ENCODE assay signal across 12 mouse cellular contexts in the genomic region with DNA sequence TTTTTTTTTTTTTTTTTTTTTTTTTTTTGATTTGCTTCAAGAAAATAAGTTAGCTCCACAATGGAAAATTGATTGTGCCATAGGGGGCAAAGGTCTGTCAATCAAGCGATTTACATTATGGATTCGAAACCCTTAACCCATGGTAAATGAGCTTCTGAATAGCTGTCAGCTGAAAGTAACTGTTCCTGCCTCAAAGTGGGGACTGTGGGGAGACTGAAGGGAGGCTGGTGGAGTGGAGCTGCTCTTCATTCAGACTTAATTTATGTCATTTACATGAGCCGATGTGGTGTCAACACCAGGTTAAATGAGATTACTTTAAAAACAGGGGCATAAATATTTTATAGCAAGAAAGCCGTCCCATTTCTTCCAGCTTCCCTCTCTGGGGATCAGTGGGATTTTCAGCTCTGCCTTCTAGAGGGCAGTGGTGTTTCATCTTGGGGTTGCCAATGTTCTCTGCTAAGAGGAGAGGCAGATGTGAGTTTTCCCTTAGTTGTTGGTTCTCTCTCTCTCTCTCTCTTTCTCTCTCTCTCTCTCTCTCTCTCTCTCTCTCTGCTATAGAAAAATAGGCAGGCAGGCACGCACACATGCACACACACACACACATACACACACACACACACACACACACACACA. TPM values are rescaled to one million over a fixed set of nuclear protein-coding genes. Genes with fewer than 3 reads are reported as not detected.
A peak's percentile ranks its signal among the peaks of the same experiment; 100 is the strongest.
DNase-seq lines count a peak whose midpoint lies in the region; ATAC-seq and TF ChIP-seq lines count a peak whose summit lies in the region.
"Had no signal": no experiment of that assay in that cellular context is flagged by ENCODE, and none has a peak within 500 bp of the region (broad histone marks: within the 10 kb centered on the region; RNA-seq: fewer than 3 reads in every experiment).

No protein-coding gene starts in this region.

- H3K4me1 ChIP-seq in limb, embryonic 14.5 days (ENCODE audit: control insufficient read depth, insufficient read depth, low read length): 0 out of 2 replicates have a peak, but pooled peaks cover 4% of the 10 kb centered on the region
- H3K4me1 ChIP-seq in limb, embryonic 10.5 days: no peaks in the 10 kb centered on the region
- no peaks in the 10 kb centered on the region for H3K4me1 ChIP-seq in forebrain, embryonic 14.5 days (ENCODE audit: control insufficient read depth, insufficient read depth, low read length)
- H3K4me1 ChIP-seq in neural tube, embryonic 15.5 days: no peaks in the 10 kb centered on the region
- H3K4me1 ChIP-seq: liver, embryonic 15.5 days had no signal

- 47% methylated on average over 5 of the region's 5 CpGs for WGBS in limb, embryonic 14.5 days
- 67% methylated on average over 5 of the region's 5 CpGs for WGBS in limb, embryonic 10.5 days
- 63% methylated on average over 5 of the region's 5 CpGs for WGBS in forebrain, embryonic 14.5 days
- WGBS in neural tube, embryonic 15.5 days: 40% methylated on average over 5 of the region's 5 CpGs

- no peaks in the 10 kb centered on the region for H3K27me3 ChIP-seq in limb, embryonic 14.5 days (ENCODE audit: control insufficient read depth, insufficient read depth, low read length)
- H3K27me3 ChIP-seq in limb, embryonic 10.5 days (ENCODE audit: low read depth, poor library complexity, severe bottlenecking): no peaks in the 10 kb centered on the region
- no peaks in the 10 kb centered on the region for H3K27me3 ChIP-seq in forebrain, embryonic 14.5 days (replicated peaks; ENCODE audit: control insufficient read depth, insufficient read depth, low read length)
- no peaks in the 10 kb centered on the region for H3K27me3 ChIP-seq in neural tube, embryonic 15.5 days (replicated peaks)
- H3K27me3 ChIP-seq: liver, embryonic 15.5 days had no signal

- no peak overlapping the region for H3K4me3 ChIP-seq in limb, embryonic 14.5 days (replicated peaks; ENCODE audit: low read length)
- H3K4me3 ChIP-seq in limb, embryonic 10.5 days: no peak overlapping the region
- no peak overlapping the region for H3K4me3 ChIP-seq in forebrain, embryonic 14.5 days (ENCODE audit: low read depth, low read length)
- H3K4me3 ChIP-seq in neural tube, embryonic 15.5 days (replicated peaks): no peak overlapping the region
- H3K4me3 ChIP-seq: liver, embryonic 15.5 days had no signal

- H3K9me3 ChIP-seq in limb, embryonic 14.5 days (ENCODE audit: control insufficient read depth, low read length): no peaks in the 10 kb centered on the region
- no peaks in the 10 kb centered on the region for H3K9me3 ChIP-seq in limb, embryonic 10.5 days (replicated peaks)
- no peaks in the 10 kb centered on the region for H3K9me3 ChIP-seq in forebrain, embryonic 14.5 days (replicated peaks; ENCODE audit: control insufficient read depth, low read length)
- H3K9me3 ChIP-seq in neural tube, embryonic 15.5 days (replicated peaks): no peaks in the 10 kb centered on the region
- H3K9me3 ChIP-seq: liver, embryonic 15.5 days had no signal

- TF ChIP-seq POLR2A in limb, embryonic 14.5 days (IDR thresholded peaks at IDR 0.05; ENCODE audit: borderline replicate concordance, extremely low read depth, insufficient read depth, insufficient read length): no peak

- DNase-seq in frontal cortex, postnatal 25 days (ENCODE audit: low spot score in 2 of 2): no peak
- DNase-seq in limb, embryonic 14.5 days (ENCODE audit: low spot score): peak; percentile 17
- DNase-seq in limb, embryonic 10.5 days (ENCODE audit: low spot score): no peak
- peak; percentile 64 for DNase-seq in forebrain, embryonic 14.5 days (ENCODE audit: low spot score)
- DNase-seq in MN1 (ENCODE audit: low spot score): no peak
- DNase-seq: cerebellum, adult 9-10 months; right cerebral cortex, postnatal 25 days had no signal

- no peak overlapping the region for H3K27ac ChIP-seq in limb, embryonic 14.5 days (replicated peaks; ENCODE audit: low read depth, low read length)
- no peak overlapping the region for H3K27ac ChIP-seq in limb, embryonic 10.5 days
- H3K27ac ChIP-seq in forebrain, embryonic 14.5 days (ENCODE audit: low read depth, low read length): no peak overlapping the region
- no peak overlapping the region for H3K27ac ChIP-seq in neural tube, embryonic 15.5 days (replicated peaks)
- H3K27ac ChIP-seq: liver, embryonic 15.5 days had no signal

- no peaks in the 10 kb centered on the region for H3K36me3 ChIP-seq in limb, embryonic 14.5 days (ENCODE audit: control insufficient read depth, insufficient read depth, low read length)
- no peaks in the 10 kb centered on the region for H3K36me3 ChIP-seq in limb, embryonic 10.5 days
- peaks cover 14% of the 10 kb centered on the region; the same call in 1 of the 2 replicates for H3K36me3 ChIP-seq in forebrain, embryonic 14.5 days (ENCODE audit: control insufficient read depth, insufficient read depth, low read length)
- peaks cover 17% of the 10 kb centered on the region for H3K36me3 ChIP-seq in neural tube, embryonic 15.5 days
- H3K36me3 ChIP-seq: liver, embryonic 15.5 days had no signal

- ATAC-seq in frontal cortex, adult (ENCODE audit: low TSS enrichment): peak; percentile 92
- ATAC-seq in limb, embryonic 14.5 days (ENCODE audit: low FRiP score, low read depth): no peak
- peak; percentile 65 for ATAC-seq in forebrain, embryonic 14.5 days
- ATAC-seq in neural tube, embryonic 15.5 days (ENCODE audit: low FRiP score): 0 out of 2 replicates have a peak, but pooled peaks have one; percentile 56
- ATAC-seq: activated CD4-positive, CD25-positive, alpha-beta regulatory T cell, adult 4 months had no signal

- H3K9ac ChIP-seq in limb, embryonic 14.5 days (ENCODE audit: low read depth, low read length, severe bottlenecking): no peak overlapping the region
- no peak overlapping the region for H3K9ac ChIP-seq in forebrain, embryonic 14.5 days (ENCODE audit: low read length)
- no peak overlapping the region for H3K9ac ChIP-seq in neural tube, embryonic 15.5 days (replicated peaks)
- H3K9ac ChIP-seq: liver, embryonic 15.5 days had no signal

- H3K4me2 ChIP-seq in limb, embryonic 14.5 days (replicated peaks; ENCODE audit: low read depth, low read length, severe bottlenecking): no peak overlapping the region
- no peak overlapping the region for H3K4me2 ChIP-seq in forebrain, embryonic 14.5 days (ENCODE audit: low read length)
- no peak overlapping the region for H3K4me2 ChIP-seq in neural tube, embryonic 15.5 days
- H3K4me2 ChIP-seq: liver, embryonic 15.5 days had no signal

RNA-seq across cellular contexts. Expression of a gene that starts 45.1 kb away (rescaled TPM):
- polyA plus RNA-seq in limb, embryonic 14.5 days (2012; rRNA removed): not detected in 2 replicates
- polyA plus RNA-seq in limb, embryonic 14.5 days (2014; fragmentation: Nextera tagmentation; extraction: Ambion mirVana): not detected in 2 replicates
- not detected in 2 replicates for polyA plus RNA-seq in limb, embryonic 10.5 days (2016; fragmentation: Nextera tagmentation; extraction: Ambion mirVana)
- not detected in 2 replicates for polyA plus RNA-seq in forebrain, embryonic 14.5 days (2014; fragmentation: Nextera tagmentation; extraction: Ambion mirVana)
- polyA plus RNA-seq in neural tube, embryonic 15.5 days (2015; fragmentation: Nextera tagmentation; extraction: Ambion mirVana): not detected in 2 replicates
- polyA plus RNA-seq: activated CD4-positive, CD25-positive, alpha-beta regulatory T cell, adult 4 months; liver, embryonic 15.5 days; testis, adult 2 months had no signal

Comparison
In these comparisons a context has a peak if more than half of its experiments do, and no peak if none do; other contexts are left out.
1. DNase-seq: peak in limb, embryonic 14.5 days (single experiment) and forebrain, embryonic 14.5 days (single experiment); none in frontal cortex, postnatal 25 days (0 of 2), limb, embryonic 10.5 days (single experiment) and MN1 (single experiment).